Mouse (Mus musculus): ENCODE data around the gene Rbpj.

DNA sequence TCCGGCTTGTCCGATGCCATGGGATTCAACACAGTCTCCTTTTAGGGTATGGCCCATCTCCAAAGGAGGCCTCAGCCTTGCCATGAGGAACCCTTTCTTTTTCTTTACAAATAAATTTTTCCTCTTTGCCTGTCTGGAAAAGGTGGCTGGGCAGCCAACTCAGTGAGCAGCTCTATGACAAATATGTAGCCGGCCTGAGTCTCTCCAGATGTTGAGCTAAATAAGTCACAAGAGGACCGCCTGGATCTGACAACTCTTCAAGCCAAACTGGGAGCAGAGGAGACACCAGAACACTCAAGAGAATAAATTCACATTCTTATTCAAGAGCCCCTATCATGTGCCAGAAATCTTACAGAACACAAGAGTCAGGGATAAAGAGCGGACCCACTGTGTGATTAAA is 10.5 kb upstream of the Rbpj start:
- TF ChIP-seq CTCF (IDR thresholded peaks at IDR 0.05; ENCODE audit: low read depth), result no peak
- no peak for TF ChIP-seq EP300 (IDR thresholded peaks at IDR 0.05; ENCODE audit: low read depth)
